Mouse (Mus musculus): ENCODE results near the gene Phc3.
A peak's percentile ranks its signal among the peaks of the same experiment; 100 is the strongest.
"Not testable (repeated sequence)": the region's sequence is repeated elsewhere in the genome, so short reads cannot be mapped to it uniquely, and the experiment has no call there.

Gene Phc3

GRCm38 (mm10) chr3:30869995-30870394 is 99.2 kb downstream of the Phc3 start:
- DNase-seq (ENCODE audit: low read depth, low spot score): no peak

GRCm38 (mm10) chr3:30868625-30869024 is 100.6 kb downstream of the Phc3 start:
- DNase-seq (ENCODE audit: low read depth, low spot score): no peak

GRCm38 (mm10) chr3:30868176-30868575 is 101.0 kb downstream of the Phc3 start:
- no peak for DNase-seq (ENCODE audit: low read depth, low spot score)

GRCm38 (mm10) chr3:30864640-30865039 is 104.6 kb downstream of the Phc3 start:
- no peak for DNase-seq (ENCODE audit: low read depth, low spot score)

- DNase-seq (ENCODE audit: low read depth, low spot score): no peak
Observed at GRCm38 (mm10) chr3:30863712-30864435, 105.3 kb downstream of the Phc3 start.

GRCm38 (mm10) chr3:30860705-30861104 is 108.5 kb downstream of the Phc3 start:
- DNase-seq (ENCODE audit: low read depth, low spot score): no peak

GRCm38 (mm10) chr3:30859599-30859998 is 109.6 kb downstream of the Phc3 start:
- not testable (repeated sequence) for DNase-seq (ENCODE audit: low read depth, low spot score)

GRCm38 (mm10) chr3:30855604-30856458 is 113.4 kb downstream of the Phc3 start, which contains the start of gene Gpr160:
TSS of gene Gpr160 (plus strand) at chr3:30855950.
- peak; percentile 73 for DNase-seq (ENCODE audit: low read depth, low spot score)

GRCm38 (mm10) chr3:30853596-30853995 is 115.6 kb downstream of the Phc3 start:
- no peak for DNase-seq (ENCODE audit: low read depth, low spot score)

GRCm38 (mm10) chr3:30851422-30851821 is 117.8 kb downstream of the Phc3 start:
- no peak for DNase-seq (ENCODE audit: low read depth, low spot score)

All from WW6 (cell line).